Mouse (Mus musculus): ENCODE results near the gene Ociad2.

The Ociad2 gene

DNA sequence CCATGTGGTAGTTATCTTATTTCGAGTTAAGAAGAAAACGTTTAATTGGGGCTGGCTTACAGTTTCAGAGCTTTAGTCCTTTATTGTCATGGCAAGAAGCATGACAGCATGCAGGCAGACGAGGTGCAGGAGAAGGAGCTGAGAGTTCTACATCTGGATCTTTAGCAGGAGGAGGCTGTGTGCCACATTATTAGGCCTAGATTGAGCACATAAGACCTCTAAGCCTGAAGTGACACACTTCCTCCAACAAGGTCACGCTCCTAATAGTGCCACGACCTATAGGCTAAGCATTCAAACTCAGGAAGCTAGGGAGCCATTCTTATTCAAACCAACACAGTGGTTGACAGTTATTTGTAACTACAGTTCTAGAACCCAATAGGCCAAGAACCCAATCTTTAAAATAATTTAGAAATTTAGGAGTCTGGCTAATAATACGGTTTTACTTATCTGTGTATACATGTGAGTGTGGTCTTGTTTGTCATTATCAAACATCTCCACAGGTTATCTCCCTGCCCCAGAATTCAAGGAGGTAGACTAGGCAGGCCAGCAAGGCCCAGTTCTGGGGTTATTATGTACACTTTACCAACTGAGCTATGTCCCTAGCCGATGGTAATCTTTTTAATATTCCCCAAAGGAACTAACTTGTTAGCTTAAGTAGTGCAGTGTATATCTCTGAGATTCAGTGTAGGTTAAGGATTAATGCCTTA is 39.1 kb downstream of the Ociad2 start:
- DNase-seq = no peak

DNA sequence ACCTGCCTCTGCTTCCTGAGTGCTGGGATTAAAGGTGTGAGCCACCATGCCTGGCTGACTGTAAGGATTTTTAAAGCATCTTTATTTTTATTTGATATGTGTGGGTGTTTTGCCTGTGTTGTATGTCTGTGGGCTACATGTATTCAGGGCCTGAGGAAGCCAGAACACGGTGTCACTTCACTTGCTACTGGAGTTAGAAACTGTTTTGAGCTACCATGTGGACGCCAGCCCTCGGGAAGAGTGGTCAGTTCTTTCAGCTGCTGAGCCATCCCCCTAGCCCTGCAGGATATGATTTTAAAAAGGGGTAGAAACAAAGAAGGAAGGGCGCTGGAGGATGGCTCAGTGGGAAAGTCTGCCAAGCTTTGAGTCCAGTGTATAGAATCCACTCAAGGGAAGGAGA is 44.9 kb downstream of the Ociad2 start:
- DNase-seq = no peak

DNA sequence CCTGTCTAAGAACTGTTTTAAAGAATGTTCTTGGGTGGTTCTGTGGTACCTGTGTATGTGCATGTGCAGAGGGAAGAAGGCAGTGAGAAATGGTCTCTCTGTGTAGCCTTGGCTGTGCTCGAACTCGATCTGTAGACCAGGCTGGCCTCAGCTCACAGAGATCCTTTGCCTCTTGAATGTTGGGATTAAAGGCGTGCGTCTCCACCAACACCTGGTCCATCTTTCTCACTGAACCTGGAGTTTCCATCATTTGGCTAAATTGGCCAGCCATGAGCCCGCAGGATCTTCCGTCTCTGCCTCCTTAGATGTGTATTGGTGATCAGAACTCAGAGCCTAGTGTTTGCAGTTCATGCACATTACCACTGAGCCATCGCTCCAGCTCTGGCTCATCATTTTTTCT is 45.8 kb downstream of the Ociad2 start:
- no peak for DNase-seq

- DNase-seq = no peak
These were observed 47.4 kb downstream of the Ociad2 start for GRCm38 (mm10) chr5:73293458-73293827.

DNA sequence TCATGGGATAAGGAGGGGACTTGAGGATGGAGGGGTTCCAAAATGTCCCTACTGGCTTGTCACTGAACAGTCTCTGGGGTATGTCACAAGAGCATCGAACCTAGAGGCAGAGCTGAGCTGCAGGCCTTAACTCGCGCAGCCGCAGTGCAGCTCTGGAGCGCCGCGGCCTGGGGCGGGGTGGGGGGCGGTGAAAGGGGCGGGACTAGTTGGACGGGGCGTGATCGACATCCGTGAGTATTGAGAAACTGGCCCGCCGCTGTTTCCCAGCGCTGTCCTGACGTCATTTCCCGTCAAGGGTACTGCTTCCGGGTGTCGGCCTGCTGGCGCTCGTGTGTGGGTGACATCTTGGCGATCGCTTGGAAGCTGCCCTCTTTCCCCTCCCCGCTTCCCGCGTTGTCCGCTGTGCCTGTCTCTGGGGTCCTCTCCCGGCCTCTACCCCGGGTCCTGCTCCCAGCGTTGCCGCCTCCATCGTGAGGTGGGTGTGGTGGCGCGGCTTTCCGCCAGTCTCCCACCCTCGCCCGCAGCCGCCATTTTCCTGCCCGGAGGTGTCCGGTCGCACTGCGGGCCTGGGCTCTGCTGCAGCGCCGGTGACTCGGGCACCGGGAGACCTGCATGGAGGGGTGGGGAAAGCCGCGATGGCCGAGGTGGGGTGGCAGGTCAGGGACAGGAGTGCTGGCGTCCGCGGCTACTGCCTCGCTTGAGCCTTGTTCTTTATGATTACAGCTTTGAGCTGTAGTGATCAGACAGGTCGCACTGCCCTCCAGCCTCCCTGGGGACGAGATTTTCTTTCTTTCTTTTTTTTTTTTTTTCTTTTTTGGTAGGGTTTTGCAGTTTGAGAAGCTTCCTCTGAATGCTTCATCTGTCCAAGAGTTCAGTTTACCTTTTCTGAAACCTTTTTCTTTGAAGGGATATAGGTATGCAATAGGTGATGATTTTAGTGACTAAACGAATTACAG is 48.0 kb downstream of the Ociad2 start, which contains the start of gene Ociad1:
Gene Ociad1, plus strand, starts transcription at position 283 of the 956 bp plus-strand sequence.
- peak; percentile 95 for DNase-seq

GRCm38 (mm10) chr5:73289900-73290299 is 50.9 kb downstream of the Ociad2 start:
- no peak for DNase-seq

DNA sequence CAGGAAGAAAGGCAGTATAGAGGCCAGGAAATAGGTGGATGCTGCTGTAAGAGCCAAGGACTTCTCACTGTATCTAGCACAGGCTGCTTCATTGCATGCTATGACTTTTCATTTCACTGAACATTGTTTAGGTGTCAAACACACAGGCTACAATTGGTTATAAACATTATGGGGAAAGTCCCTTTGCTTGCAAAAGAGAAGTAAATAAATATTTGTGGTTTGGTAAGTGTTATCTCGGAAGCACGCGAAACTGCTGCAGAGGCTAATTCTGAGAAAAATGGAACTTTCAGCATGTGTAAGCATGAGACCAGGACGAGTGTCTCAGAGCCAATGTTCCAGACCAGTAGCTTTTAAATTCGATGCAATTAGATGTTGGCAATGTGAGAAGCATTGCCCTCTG is 54.2 kb downstream of the Ociad2 start:
- DNase-seq = no peak

DNA sequence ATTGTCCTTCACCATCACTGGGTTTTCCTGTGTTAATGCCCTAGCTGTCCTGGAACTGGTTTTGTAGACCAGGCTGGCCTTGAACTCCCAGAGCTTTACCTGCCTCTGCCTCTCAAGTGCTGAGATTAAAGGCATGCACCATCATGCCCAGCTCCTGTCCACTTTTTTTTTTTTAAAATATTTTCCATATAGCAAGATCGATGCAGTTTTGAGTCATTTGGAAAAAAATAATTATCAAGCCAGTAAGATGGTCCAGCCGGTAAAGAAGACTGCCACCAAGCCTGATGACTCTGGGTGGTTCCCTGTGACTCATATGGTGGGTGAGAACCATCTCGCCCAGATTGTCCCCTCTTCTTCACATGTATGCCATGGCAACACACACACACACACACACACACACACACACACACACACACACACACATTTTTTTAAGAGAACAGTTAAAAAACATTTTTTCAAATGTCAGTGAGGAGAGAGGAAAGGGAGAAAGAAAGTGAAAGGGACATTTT is 55.3 kb downstream of the Ociad2 start:
- no peak for DNase-seq

DNA sequence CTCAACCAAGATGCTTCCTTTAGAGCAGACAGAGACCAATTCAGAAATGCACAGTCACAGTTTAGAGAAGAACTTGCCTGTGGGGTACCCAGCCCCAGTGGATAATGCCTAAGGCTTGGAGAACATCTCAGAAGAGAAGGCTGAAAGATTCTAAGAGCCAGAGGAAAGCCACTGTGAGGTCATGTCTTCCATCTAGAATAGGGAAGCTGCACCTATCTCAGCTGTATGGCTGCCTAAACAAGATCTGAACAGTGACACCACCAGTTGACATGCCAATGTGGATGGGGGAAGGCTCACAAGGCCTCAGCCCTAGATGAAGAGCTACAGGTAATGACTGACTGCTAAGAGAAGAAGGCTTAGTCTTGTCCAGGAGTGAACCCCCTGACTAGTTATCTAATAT is 56.8 kb downstream of the Ociad2 start:
- no peak for DNase-seq

DNA sequence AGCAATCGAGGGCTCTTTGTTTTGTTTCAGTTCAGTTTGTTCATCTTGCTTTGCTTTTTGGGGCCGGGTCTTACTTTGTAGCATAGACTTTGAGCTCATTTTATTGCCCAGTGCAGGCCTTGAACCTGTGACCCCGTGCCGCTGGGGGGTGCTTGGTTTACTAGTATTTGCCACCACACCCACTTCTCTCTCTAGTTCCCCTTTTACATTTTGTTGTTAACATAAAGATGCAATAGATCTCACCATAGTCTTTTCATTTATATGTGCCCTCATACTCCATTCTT is 60.3 kb downstream of the Ociad2 start:
- DNase-seq = no peak

DNA sequence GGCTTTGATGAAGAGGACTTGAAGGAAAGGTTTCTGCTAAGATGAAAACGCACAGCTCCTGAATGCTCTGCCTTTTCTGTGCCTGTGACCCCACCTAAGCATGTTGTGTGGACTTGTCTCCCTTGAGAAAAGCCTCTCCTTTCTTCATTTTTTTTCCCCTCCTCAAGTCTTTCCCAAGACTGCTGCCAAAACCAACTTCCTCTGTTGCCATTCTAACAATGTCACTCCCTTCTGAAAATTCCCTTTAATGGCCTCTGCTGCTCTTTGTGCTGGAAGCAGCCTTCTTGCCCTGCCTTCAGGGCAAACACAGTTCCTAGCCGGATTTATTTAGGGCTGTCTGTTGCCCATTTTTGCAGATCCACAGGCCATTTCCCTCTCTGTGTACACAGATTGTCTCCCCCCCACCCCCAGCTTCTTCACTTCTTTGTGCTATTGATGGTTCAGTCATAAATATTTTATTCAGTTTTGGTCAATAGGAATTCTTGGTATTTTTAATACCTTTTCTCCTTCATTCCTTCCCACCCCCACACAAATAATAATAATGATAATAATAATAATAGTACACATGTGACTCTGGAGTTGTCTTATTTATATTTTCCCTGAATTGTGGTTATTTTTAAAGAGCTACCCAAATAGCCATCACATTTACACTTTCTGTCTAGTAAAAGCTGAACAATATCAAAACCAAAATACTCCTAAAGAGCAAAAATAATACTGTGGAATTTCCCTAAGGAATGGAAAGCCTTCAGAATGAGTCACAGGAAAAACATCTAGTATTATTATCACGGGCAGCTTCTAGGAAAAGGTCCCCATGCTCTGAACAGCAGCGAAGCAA is 60.9 kb downstream of the Ociad2 start:
- DNase-seq = no peak

- no peak for DNase-seq
These were observed 61.6 kb downstream of the Ociad2 start for GRCm38 (mm10) chr5:73279190-73279589.

GRCm38 (mm10) chr5:73274941-73275340 is 65.9 kb downstream of the Ociad2 start:
- no peak for DNase-seq

DNA sequence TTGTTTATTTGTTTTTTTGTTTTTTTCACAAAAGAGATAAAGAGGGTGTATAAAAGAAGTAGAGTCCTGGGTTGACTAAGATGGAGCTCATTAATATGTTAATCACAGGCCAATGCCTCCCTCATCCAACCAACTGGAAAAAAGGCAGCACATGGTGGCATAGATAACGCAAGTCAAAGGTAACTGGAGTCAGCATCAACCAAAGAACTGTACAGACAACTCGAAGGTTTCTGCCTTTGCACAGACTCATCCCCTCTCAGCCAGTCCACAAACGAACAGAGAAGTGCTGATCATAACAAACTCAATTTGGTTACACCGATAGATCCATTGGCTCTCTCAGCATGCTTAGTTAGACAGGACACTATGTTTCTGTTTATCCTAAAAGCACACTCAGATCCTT is 67.7 kb downstream of the Ociad2 start:
- DNase-seq = no peak

All from thymus, postnatal 14 days (tissue).